Mouse (Mus musculus) stomach, postnatal 0 days (tissue): ENCODE data around the gene Zfhx3. TPM values are rescaled to one million over a fixed set of nuclear protein-coding genes. Genes with fewer than 3 reads are reported as not detected.
A peak's percentile ranks its signal among the peaks of the same experiment; 100 is the strongest.

Experiments
- ATAC-seq: fragments of 200-750 bp; cut with Nextera tagmentation; 2 replicates; pipeline ENCODE4 v1.8.0; 2017; ENCODE audit not compliant: low FRiP score, low TSS enrichment
- DNase-seq: peaks from one replicate; pipeline ENCODE4 v3.0.0-alpha.2; 2016; ENCODE audit warnings: low spot score
- H3K27ac ChIP-seq: fragments of 300-500 bp; sonication (generic); replicated peaks from 2 replicates; pipeline ENCODE4 v1.5.1; 2014; ENCODE audit warnings: mild to moderate bottlenecking, control low read depth
- H3K27me3 ChIP-seq: fragments of 300-500 bp; sonication (generic); 2 replicates; pipeline ENCODE4 v1.6.1; 2014; ENCODE audit warnings: low read length; ENCODE audit not compliant: control insufficient read depth, insufficient read depth
- H3K36me3 ChIP-seq: fragments of 300-500 bp; sonication (generic); 2 replicates; pipeline ENCODE4 v1.6.1; 2014; ENCODE audit warnings: low read length, mixed read lengths; ENCODE audit not compliant: control insufficient read depth, insufficient read depth
- H3K4me1 ChIP-seq: fragments of 300-500 bp; sonication (generic); replicated peaks from 2 replicates; pipeline ENCODE4 v1.6.1; 2014; ENCODE audit warnings: antibody characterized with exemption; ENCODE audit not compliant: control insufficient read depth, insufficient read depth
- H3K4me2 ChIP-seq: fragments of 300-500 bp; sonication (generic); replicated peaks from 2 replicates; pipeline ENCODE4 v1.6.1; 2014; ENCODE audit warnings: low read depth, mild to moderate bottlenecking, control low read depth, moderate library complexity
- H3K4me3 ChIP-seq: fragments of 300-500 bp; sonication (generic); 2 replicates; pipeline ENCODE4 v1.5.1; 2014; ENCODE audit warnings: low read depth, low read length, control low read depth
- H3K9ac ChIP-seq: fragments of 300-500 bp; sonication (generic); 2 replicates; pipeline ENCODE4 v1.6.1; 2014; ENCODE audit warnings: mild to moderate bottlenecking, low read length, control low read depth, mixed read lengths
- H3K9me3 ChIP-seq: fragments of 300-500 bp; sonication (generic); 2 replicates; pipeline ENCODE4 v1.6.1; 2016; ENCODE audit warnings: low read length; ENCODE audit not compliant: control insufficient read depth
- CTCF ChIP-seq: IDR thresholded peaks from 2 replicates; pipeline ENCODE4 v1.5.1; 2016; ENCODE audit warnings: antibody characterized with exemption, low read depth, mild to moderate bottlenecking, moderate library complexity
- EP300 ChIP-seq: optimal IDR thresholded peaks from 2 replicates; pipeline ENCODE3; 2016; ENCODE audit warnings: antibody characterized with exemption
- WGBS: fragments of 180-500 bp; shearing (Covaris S2); extraction: QIAGEN DNeasy Blood & Tissue Kit; methylation state at CpG from one replicate; pipeline ENCODE4 v1.1.7; 2014; 5-methylcytosine and 5-hydroxymethylcytosine counted together
- polyA plus RNA-seq: library from polyadenylated mRNA; unstranded; fragments of >200 nt; fragmentation: Nextera tagmentation; extraction: Ambion mirVana; gene quantifications from 2 replicates; pipeline ENCODE4 v1.2.1, GENCODE M21; 2015

Gene Zfhx3
- polyA plus RNA-seq, 1 experiment from 2014 or later: 4.6 TPM

DNA sequence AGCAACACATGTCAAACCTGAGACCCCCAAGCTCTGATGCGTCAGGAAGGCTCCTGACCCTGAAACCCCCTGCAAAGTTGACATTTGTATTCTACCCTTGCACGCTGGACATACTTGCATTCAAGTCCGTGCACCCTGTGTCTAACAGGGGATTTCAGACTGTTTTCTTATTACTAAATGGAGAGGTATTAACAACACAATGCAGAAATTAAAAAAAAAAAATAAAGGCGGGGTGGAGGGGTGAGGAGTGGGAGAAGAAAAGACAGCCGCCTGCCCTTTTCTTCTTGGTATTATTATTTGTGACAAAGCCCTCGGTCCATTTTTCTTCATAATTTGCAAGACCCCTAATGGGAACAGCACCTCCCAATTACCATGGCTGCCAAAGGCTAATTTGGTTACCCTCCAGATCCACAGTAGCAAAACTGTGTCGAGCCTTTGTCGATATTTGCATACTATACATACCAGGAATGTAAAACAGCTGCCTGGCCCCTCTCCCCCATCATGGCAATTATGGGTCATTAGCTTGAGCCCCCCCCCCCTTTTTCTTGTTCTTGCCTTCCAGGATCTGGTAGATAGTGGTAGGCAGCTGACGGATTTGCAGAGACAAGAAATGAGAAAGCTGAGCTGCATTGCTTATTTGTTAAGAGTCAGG, 358.6 kb downstream of the Zfhx3 start:
- Histone ChIP-seq H3K27me3 (no peaks in the 10 kb centered on the region), H3K4me3 (no peak overlapping the region), H3K4me1 (no peaks in the 10 kb centered on the region), H3K9ac (no peak overlapping the region), H3K9me3 (no peaks in the 10 kb centered on the region), H3K36me3 (no peaks in the 10 kb centered on the region), H3K27ac (no peak overlapping the region), H3K4me2 (no peak overlapping the region)
- 71% methylated on average over 9 of the region's 9 CpGs for WGBS
- no peak for DNase-seq
- no peak for TF ChIP-seq CTCF
- no peak for TF ChIP-seq EP300
- ATAC-seq: no peak

DNA sequence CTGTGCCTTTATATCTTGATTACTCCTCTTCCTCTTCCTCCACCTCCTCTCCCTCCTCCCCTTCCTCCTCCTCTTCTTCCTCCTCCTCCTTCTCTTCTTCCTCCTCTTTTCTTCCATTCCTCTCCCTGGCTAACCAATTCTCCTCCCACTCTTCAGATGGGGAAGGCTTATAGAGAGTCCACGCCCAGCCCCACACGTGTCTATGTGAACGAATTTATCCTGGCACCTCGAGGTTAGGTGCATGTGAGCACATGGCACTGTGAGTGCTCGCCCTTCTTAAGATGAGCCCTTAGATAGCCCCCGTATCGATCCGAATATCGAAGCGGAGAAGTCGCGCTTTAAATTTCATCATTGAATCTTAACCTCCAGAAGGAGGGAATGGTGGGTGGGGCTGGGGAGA, 359.2 kb downstream of the Zfhx3 start:
- no peak for ATAC-seq
- TF ChIP-seq CTCF (no peak), EP300 (no peak)

DNA sequence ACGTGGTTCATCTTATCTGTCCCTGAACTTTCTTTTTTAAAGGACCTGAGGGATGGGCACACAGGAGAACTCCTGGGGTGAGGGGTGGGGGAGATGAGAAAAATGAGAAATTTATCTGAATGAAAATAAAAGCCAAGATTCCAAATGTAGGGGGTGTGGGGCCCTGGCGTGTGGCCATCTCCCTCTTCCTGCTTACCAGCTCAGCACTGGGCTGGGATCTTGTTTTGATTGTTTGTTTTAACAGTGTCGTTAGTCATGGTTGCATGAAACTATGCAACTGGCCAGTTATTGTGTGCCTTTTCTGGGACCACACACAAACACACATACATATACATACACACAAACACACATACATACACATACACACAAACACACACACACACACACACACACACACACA, 362.9 kb downstream of the Zfhx3 start:
- no peak for DNase-seq

More for the DNA sequence above, 359.2 kb downstream of the Zfhx3 start:
- Histone ChIP-seq H3K9me3 (no peaks in the 10 kb centered on the region), H3K36me3 (no peaks in the 10 kb centered on the region), H3K27me3 (no peaks in the 10 kb centered on the region), H3K4me3 (no peak overlapping the region), H3K4me1 (no peaks in the 10 kb centered on the region), H3K9ac (no peak overlapping the region), H3K27ac (no peak overlapping the region), H3K4me2 (no peak overlapping the region)
- WGBS: 83% methylated on average over 12 of the region's 12 CpGs
- DNase-seq: no peak

DNA sequence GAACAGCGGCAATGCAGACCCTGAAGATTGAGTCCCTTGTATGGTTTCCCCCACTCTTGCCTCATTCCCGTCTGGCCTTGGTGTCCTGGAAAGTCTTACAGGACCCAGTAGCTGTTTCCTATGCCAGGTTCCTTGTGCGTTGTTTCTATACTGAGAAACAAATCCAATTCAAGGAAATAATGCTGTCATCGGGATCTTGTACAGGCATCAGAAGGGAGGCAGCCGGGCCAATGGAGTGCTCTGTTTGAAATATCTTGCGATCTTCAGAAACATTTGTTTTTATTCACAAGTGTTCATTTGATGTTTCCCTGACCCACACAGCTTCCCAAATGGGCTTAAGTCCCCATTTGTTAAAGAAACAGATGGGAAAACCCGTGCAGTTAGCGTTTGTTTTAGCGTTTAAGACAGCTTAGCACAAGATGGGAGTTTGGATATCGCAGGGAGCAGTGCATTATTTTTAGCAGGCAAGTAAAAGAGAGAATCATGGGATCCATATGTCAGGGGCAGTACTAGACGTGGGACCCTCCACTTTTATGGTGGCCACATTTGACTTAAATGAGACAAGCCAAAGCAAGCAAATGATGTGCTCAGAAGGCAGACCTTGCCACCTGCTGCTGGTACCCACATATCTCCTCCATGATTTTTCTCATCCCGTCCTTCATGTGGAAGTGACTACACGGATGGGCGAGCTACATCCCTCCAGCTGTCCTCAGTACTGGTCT, 367.2 kb downstream of the Zfhx3 start:
- WGBS: 50% methylated on average over 14 of the region's 14 CpGs
- H3K9me3 ChIP-seq: no peaks in the 10 kb centered on the region
- DNase-seq: no peak

More for the DNA sequence above, 362.9 kb downstream of the Zfhx3 start:
- no peak for ATAC-seq
- Histone ChIP-seq H3K9me3 (no peaks in the 10 kb centered on the region), H3K4me2 (no peak overlapping the region), H3K4me1 (no peaks in the 10 kb centered on the region), H3K27ac (no peak overlapping the region), H3K27me3 (no peaks in the 10 kb centered on the region), H3K36me3 (no peaks in the 10 kb centered on the region), H3K4me3 (no peak overlapping the region), H3K9ac (no peak overlapping the region)
- 50% methylated on average over 3 of the region's 3 CpGs for WGBS
- TF ChIP-seq CTCF (no peak), EP300 (no peak)

DNA sequence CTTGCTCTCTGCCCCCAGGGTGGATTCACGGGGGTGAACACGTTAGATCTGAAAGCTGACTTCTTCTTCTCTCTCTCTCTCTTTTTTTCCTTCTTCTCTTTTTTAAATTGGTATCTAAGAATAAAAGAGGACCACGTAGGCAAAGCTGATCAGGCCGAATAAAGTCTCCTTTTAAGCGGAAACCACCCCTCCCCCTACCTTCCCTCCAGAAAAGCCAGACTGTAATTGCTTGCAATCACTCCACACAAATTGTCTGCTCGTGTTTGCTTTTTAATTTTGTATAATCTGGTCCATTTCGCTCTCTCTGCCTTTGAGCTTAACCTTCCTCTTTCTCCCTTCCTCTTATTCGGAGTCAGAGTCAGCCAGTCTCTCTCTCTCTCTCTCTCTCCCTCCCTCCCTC, 372.6 kb downstream of the Zfhx3 start:
- Histone ChIP-seq H3K36me3 (no peaks in the 10 kb centered on the region), H3K27ac (no peak overlapping the region), H3K9ac (no peak overlapping the region), H3K4me2 (no peak overlapping the region), H3K4me1 (no peaks in the 10 kb centered on the region), H3K4me3 (no peak overlapping the region), H3K9me3 (no peaks in the 10 kb centered on the region), H3K27me3 (no peaks in the 10 kb centered on the region)
- TF ChIP-seq CTCF: no peak
- no peak for TF ChIP-seq EP300
- no peak for DNase-seq
- WGBS: 62% methylated on average over 8 of the region's 8 CpGs
- no peak for ATAC-seq

More for the DNA sequence above, 367.2 kb downstream of the Zfhx3 start:
- H3K4me1 ChIP-seq: no peaks in the 10 kb centered on the region
- H3K36me3 ChIP-seq: no peaks in the 10 kb centered on the region
- H3K4me3 ChIP-seq: no peak overlapping the region
- no peak for ATAC-seq
- H3K27ac ChIP-seq: no peak overlapping the region
- no peaks in the 10 kb centered on the region for H3K27me3 ChIP-seq
- TF ChIP-seq EP300: no peak
- TF ChIP-seq CTCF: no peak
- peak overlapping the region; percentile 23 for H3K4me2 ChIP-seq
- no peak overlapping the region for H3K9ac ChIP-seq

DNA sequence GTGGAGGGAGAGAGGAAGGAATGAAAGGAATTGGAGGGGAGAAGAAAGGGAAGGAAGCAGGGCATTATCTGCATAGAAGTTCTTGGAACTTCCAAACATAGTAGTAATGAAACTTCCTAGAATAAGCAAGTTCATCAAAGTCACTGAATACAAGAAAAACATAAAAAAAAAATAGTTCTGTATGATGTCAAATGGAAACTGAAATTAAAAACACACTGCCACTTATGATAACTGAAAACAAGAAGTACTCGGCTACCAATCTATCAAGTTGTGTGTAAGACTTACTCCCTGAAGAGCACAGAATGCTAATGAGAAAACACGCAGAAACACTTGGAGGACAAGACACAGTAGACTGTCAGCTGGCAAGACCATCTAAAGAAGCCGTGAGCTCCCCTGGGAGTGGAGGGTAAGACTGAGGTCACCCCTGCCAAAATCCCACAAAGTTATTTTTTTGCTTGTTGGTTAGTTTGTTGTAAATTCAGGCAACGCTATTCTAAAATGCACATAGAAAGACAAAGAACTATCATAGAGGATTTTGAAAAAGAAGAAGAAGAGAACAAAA, 375.2 kb downstream of the Zfhx3 start:
- H3K27me3 ChIP-seq: no peaks in the 10 kb centered on the region
- no peak for DNase-seq
- TF ChIP-seq CTCF (no peak), EP300 (no peak)
- H3K9me3 ChIP-seq: no peaks in the 10 kb centered on the region
- H3K9ac ChIP-seq: no peak overlapping the region
- ATAC-seq: no peak
- H3K4me3 ChIP-seq: no peak overlapping the region
- H3K4me2 ChIP-seq: no peak overlapping the region
- no peaks in the 10 kb centered on the region for H3K36me3 ChIP-seq
- no peak overlapping the region for H3K27ac ChIP-seq
- 83% methylated on average over 4 of the region's 4 CpGs for WGBS
- H3K4me1 ChIP-seq: no peaks in the 10 kb centered on the region
